Mouse (Mus musculus): ENCODE measurements at regions not wholly inside any gene's neighbourhood (a gene's known extent, or its start where the extent isn't known, plus 50 kb on each side); places are given as distances from the start of the nearest gene placed in this dataset.

DNA sequence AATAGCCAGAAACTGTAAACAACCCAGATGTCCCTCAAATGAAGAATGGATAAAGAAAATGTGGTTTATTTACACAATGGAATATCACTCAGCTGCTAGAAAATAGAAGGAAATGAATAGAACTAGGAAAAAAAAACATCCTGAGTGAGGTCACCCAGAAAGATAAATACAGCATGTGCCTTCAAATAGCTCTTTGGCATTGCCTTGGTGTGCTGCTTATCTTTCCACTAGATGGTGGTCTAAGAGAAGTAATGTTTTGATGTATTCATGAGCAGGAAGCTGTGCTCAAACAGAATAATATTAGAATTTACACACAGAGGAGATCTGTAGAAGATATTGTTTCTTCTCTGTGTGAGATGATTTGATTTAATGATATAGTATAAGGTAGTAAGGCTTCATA is 78.8 kb downstream of the Zfp619 start:
- Histone ChIP-seq H3K27ac (ENCODE audit: low read depth, low read length) (no peak overlapping the region), H3K36me3 (ENCODE audit: control insufficient read depth, insufficient read depth, low read length) (no peaks in the 10 kb centered on the region), H3K4me2 (ENCODE audit: low read length) (no peak overlapping the region), H3K9ac (ENCODE audit: low read depth, low read length) (no peak overlapping the region), H3K27me3 (replicated peaks; ENCODE audit: control insufficient read depth, insufficient read depth, low read length) (no peaks in the 10 kb centered on the region), H3K4me3 (ENCODE audit: low read length) (no peak overlapping the region), H3K9me3 (ENCODE audit: control insufficient read depth, low read length) (no peaks in the 10 kb centered on the region), H3K4me1 (ENCODE audit: control insufficient read depth, insufficient read depth, low read depth, low read length) (no peaks in the 10 kb centered on the region)
- 0 out of 2 replicates have a peak, but pooled peaks have one; percentile 37 for ATAC-seq

DNA sequence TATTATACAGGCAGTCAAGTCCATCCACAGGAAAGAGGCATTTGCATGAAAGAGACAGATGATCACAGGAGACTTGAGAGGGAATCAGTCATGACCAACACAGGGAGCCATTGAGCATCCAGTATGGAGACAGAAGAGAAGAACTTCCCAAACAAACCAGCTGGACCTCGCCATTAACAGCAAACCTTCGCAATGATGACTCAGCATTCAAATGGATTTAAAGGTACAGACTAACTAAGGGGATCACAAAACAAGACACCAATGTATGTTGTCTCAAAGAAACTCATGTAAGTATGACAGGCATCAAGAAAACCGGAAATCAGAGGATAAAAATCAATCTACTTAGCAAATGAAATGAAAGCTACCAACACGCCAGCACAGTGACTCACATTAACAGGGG is 96.2 kb downstream of the Zfp619 start:
- 82% methylated on average over 4 of the region's 4 CpGs for WGBS
- no peak overlapping the region for H3K27ac ChIP-seq (ENCODE audit: low read depth, low read length)
- H3K9me3 ChIP-seq (ENCODE audit: control insufficient read depth, low read length), result 0 out of 2 replicates have a peak, but pooled peaks cover 2% of the 10 kb centered on the region
- H3K27me3 ChIP-seq (replicated peaks; ENCODE audit: control insufficient read depth, insufficient read depth, low read length), result no peaks in the 10 kb centered on the region
- H3K36me3 ChIP-seq (ENCODE audit: control insufficient read depth, insufficient read depth, low read length), result no peaks in the 10 kb centered on the region
- no peak overlapping the region for H3K4me2 ChIP-seq (ENCODE audit: low read length)
- H3K4me1 ChIP-seq (ENCODE audit: control insufficient read depth, insufficient read depth, low read depth, low read length), result no peaks in the 10 kb centered on the region
- no peak overlapping the region for H3K9ac ChIP-seq (ENCODE audit: low read depth, low read length)
- ATAC-seq, result no peak
- no peak overlapping the region for H3K4me3 ChIP-seq (ENCODE audit: low read length)

DNA sequence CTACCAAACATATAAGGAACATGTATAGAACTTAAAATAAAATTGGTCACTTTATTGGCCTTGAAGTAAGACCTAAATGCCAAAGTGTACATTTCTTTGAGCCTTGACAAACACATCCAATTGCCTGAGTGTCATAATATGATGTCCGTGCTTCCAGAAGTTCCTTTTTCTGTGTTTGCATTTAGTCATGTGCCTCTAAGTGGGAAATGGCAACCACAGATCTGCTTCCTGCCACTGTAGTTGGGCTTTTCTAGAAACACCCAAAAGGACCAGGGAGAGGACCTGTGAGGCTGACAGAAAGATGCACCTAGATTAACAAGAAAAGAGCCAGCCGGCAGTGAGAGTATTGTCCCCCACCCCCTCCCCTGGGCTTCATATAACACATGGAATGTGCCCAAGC is 97.5 kb downstream of the Zfp619 start:
- no peaks in the 10 kb centered on the region for H3K36me3 ChIP-seq (ENCODE audit: control insufficient read depth, insufficient read depth, low read length)
- ATAC-seq, result no peak
- H3K4me1 ChIP-seq (ENCODE audit: control insufficient read depth, insufficient read depth, low read depth, low read length), result no peaks in the 10 kb centered on the region
- no peak overlapping the region for H3K4me2 ChIP-seq (ENCODE audit: low read length)
- no peak overlapping the region for H3K4me3 ChIP-seq (ENCODE audit: low read length)
- WGBS, result 89% methylated on average over 2 of the region's 2 CpGs
- H3K27me3 ChIP-seq (replicated peaks; ENCODE audit: control insufficient read depth, insufficient read depth, low read length), result no peaks in the 10 kb centered on the region
- no peak overlapping the region for H3K27ac ChIP-seq (ENCODE audit: low read depth, low read length)
- H3K9ac ChIP-seq (ENCODE audit: low read depth, low read length), result no peak overlapping the region
- 0 out of 2 replicates have a peak, but pooled peaks cover 2% of the 10 kb centered on the region for H3K9me3 ChIP-seq (ENCODE audit: control insufficient read depth, low read length)

DNA sequence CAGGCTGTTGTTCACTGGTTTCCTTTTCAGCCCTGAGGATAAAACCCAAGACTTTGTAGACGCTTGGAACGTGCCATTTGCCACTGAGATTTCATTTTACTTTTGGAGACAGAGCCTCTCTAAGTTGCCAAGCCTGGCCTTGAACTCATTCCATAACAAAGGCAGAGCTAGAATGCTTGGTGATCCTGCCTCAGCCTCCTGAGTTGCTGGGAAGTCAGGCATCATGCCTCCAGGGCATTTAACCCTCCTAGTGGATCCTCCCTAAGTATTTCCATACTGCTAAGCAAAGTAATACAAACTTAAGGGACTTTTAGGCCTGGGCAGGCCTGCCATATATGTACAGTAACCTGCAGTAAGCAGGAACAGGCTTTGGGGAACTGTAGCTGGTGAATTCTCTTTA is 104.2 kb downstream of the Zfp619 start:
- 91% methylated on average over 2 of the region's 2 CpGs for WGBS
- Histone ChIP-seq H3K9me3 (ENCODE audit: control insufficient read depth, low read length) (0 out of 2 replicates have a peak, but pooled peaks cover 2% of the 10 kb centered on the region), H3K4me2 (ENCODE audit: low read length) (no peak overlapping the region), H3K27ac (ENCODE audit: low read depth, low read length) (no peak overlapping the region), H3K4me3 (ENCODE audit: low read length) (no peak overlapping the region), H3K9ac (ENCODE audit: low read depth, low read length) (no peak overlapping the region), H3K4me1 (ENCODE audit: control insufficient read depth, insufficient read depth, low read depth, low read length) (no peaks in the 10 kb centered on the region), H3K36me3 (ENCODE audit: control insufficient read depth, insufficient read depth, low read length) (no peaks in the 10 kb centered on the region), H3K27me3 (replicated peaks; ENCODE audit: control insufficient read depth, insufficient read depth, low read length) (no peaks in the 10 kb centered on the region)
- no peak for ATAC-seq

DNA sequence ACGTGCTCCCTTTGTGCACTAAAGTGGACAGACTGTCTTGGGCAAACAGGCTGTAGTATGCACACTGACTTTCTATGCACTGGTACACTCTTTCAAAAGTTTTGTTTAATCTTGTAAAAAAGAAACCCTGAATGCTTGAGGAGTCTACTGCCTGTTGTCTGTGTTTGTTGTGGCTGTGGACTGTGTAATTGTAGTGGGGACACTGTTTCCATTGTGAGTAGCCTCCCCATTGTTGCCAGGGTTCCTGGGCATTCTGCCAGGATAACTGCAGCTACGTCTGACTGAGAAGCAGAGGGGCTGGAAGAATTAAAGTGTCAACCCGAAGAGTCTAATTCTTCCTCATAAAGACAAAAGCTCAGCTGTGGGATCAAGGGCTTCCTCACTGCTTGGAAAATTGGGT is 115.3 kb downstream of the Zfp619 start:
- Histone ChIP-seq H3K27me3 (replicated peaks; ENCODE audit: control insufficient read depth, insufficient read depth, low read length) (no peaks in the 10 kb centered on the region), H3K4me2 (ENCODE audit: low read length) (no peak overlapping the region), H3K4me1 (ENCODE audit: control insufficient read depth, insufficient read depth, low read depth, low read length) (no peaks in the 10 kb centered on the region), H3K9ac (ENCODE audit: low read depth, low read length) (no peak overlapping the region), H3K9me3 (ENCODE audit: control insufficient read depth, low read length) (no peaks in the 10 kb centered on the region), H3K4me3 (ENCODE audit: low read length) (no peak overlapping the region), H3K27ac (ENCODE audit: low read depth, low read length) (no peak overlapping the region), H3K36me3 (ENCODE audit: control insufficient read depth, insufficient read depth, low read length) (no peaks in the 10 kb centered on the region)
- 15% methylated on average over 3 of the region's 3 CpGs for WGBS
- peak; percentile 77 for ATAC-seq

DNA sequence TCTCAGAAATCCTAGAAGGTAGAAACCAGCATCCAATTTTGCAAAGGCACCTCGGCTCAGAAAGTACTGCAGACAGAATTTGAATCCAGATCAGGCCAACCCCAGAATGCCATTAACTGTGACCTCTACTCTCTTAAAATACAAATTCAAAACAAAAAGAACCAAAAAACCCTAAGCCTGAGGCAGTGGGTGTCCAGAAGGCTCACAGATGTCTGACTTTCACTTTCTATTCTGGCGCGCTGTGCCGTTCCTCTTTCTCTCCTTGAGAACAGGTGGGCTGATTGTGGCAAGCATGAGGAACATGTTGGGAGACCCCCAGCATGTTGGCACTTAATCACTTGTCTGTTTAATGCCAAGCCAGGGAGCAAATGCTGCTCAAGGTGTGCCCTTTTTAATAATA is 124.8 kb downstream of the Zfp619 start:
- Histone ChIP-seq H3K4me2 (ENCODE audit: low read length) (no peak overlapping the region), H3K4me1 (ENCODE audit: control insufficient read depth, insufficient read depth, low read depth, low read length) (no peaks in the 10 kb centered on the region), H3K27me3 (replicated peaks; ENCODE audit: control insufficient read depth, insufficient read depth, low read length) (no peaks in the 10 kb centered on the region), H3K9ac (ENCODE audit: low read depth, low read length) (no peak overlapping the region), H3K27ac (ENCODE audit: low read depth, low read length) (no peak overlapping the region), H3K9me3 (ENCODE audit: control insufficient read depth, low read length) (no peaks in the 10 kb centered on the region), H3K4me3 (ENCODE audit: low read length) (no peak overlapping the region), H3K36me3 (ENCODE audit: control insufficient read depth, insufficient read depth, low read length) (no peaks in the 10 kb centered on the region)
- WGBS, result 82% methylated on average over 4 of the region's 4 CpGs
- no peak for ATAC-seq

DNA sequence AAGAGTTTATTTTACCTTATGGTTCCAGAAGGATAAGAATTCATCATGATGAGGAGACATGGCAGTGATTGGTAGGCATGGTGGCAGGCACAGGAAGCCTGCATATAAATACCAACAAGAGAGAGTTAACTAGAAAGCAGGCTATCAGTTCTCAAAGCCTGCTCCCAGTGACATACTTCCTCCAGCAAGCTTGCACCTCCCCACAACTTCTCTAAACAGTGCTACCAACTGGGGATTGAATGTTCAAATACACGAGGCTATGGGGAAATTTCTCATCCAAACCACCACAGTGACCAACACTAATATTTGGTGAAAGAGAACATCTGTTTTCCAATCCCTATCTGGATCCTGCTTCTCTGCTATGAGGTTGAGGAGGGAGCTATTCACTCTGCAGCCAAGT is 125.8 kb downstream of the Zfp619 start:
- no peak for ATAC-seq
- no peaks in the 10 kb centered on the region for H3K4me1 ChIP-seq (ENCODE audit: control insufficient read depth, insufficient read depth, low read depth, low read length)
- 46% methylated on average over 1 of the region's 1 CpGs for WGBS
- no peaks in the 10 kb centered on the region for H3K9me3 ChIP-seq (ENCODE audit: control insufficient read depth, low read length)
- H3K27ac ChIP-seq (ENCODE audit: low read depth, low read length), result no peak overlapping the region
- H3K36me3 ChIP-seq (ENCODE audit: control insufficient read depth, insufficient read depth, low read length), result no peaks in the 10 kb centered on the region
- H3K27me3 ChIP-seq (replicated peaks; ENCODE audit: control insufficient read depth, insufficient read depth, low read length), result no peaks in the 10 kb centered on the region
- H3K4me3 ChIP-seq (ENCODE audit: low read length), result no peak overlapping the region
- no peak overlapping the region for H3K9ac ChIP-seq (ENCODE audit: low read depth, low read length)
- H3K4me2 ChIP-seq (ENCODE audit: low read length), result no peak overlapping the region

DNA sequence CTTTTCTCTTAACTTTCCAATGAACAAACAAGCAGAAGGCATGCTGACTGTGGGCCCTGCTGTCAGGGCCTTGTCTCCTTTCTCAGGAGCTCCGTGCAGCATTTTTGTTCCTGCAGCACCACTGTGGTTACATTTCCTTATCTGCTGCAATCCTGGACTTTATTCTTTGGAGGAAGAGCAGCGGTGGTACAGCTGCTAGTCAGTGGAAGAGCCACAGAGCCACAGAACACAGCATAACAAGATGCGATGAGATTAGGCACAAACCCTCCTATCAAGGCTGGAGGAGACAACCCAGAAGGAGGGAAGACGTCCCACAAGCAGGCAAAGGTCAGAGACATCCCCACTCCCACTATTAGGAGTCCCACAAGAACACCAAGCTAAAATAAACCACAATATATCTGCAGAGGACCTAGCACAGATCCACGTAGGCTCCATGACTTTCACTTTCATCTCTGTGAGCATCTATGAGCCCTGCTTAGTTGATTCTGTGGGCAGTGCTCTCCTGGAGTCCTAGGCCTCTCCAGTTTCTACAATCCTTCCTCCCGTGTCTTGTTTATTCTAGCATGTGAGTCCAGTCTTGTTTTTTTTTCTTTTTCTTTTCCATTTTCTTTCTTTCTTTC is 133.0 kb downstream of the Zfp619 start:
- no peak for ATAC-seq
- no peak overlapping the region for H3K4me3 ChIP-seq (ENCODE audit: low read length)

DNA sequence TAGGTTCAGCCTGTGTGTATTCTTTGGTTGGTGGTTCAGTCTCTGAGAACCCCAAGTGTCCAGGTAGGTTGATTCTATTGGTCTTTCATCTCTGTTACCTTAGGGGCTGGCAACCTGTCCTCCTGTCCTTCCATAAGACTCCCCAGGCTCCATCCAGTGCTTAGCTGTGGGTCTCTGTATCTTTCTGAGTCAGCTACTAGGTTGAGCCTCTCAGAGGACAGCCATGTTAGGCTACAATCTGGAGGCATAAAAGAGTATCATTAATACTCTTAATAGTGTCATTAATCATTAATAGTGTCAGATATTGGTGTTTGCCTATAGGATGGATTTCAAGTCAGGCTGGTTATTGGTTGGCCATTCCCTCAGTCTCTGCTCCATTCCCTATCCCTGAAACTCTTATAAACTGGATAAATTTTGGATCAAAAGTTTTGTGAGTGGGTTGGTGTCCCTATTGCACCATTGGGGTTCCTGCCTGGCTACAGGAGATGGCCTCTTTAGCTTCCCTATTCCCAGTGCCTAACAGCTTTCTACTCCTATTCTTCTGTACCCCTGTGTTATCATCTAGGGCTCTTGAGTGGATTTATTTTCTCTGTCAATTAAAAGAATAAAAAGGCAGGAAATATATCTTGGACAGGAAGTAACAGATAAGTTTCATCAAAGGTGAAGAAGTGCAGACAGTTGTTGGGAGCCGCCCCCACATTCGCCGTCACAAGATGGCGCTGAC is 137.2 kb downstream of the Zfp619 start:
- Histone ChIP-seq H3K4me2 (ENCODE audit: low read length) (peak overlapping the region; percentile 13), H3K9ac (ENCODE audit: low read depth, low read length) (no peak overlapping the region), H3K9me3 (ENCODE audit: control insufficient read depth, low read length) (no peaks in the 10 kb centered on the region), H3K4me3 (ENCODE audit: low read length) (no peak overlapping the region), H3K27me3 (replicated peaks; ENCODE audit: control insufficient read depth, insufficient read depth, low read length) (no peaks in the 10 kb centered on the region), H3K36me3 (ENCODE audit: control insufficient read depth, insufficient read depth, low read length) (no peaks in the 10 kb centered on the region), H3K4me1 (ENCODE audit: control insufficient read depth, insufficient read depth, low read depth, low read length) (peaks cover 10% of the 10 kb centered on the region), H3K27ac (ENCODE audit: low read depth, low read length) (no peak overlapping the region)
- WGBS, result 13% methylated on average over 4 of the region's 4 CpGs
- ATAC-seq, result peak; percentile 78

More for the DNA sequence above, 133.0 kb downstream of the Zfp619 start:
- 76% methylated on average over 6 of the region's 6 CpGs for WGBS
- Histone ChIP-seq H3K4me1 (ENCODE audit: control insufficient read depth, insufficient read depth, low read depth, low read length) (no peaks in the 10 kb centered on the region), H3K9me3 (ENCODE audit: control insufficient read depth, low read length) (no peaks in the 10 kb centered on the region), H3K4me2 (ENCODE audit: low read length) (no peak overlapping the region), H3K36me3 (ENCODE audit: control insufficient read depth, insufficient read depth, low read length) (no peaks in the 10 kb centered on the region), H3K27ac (ENCODE audit: low read depth, low read length) (no peak overlapping the region), H3K27me3 (replicated peaks; ENCODE audit: control insufficient read depth, insufficient read depth, low read length) (no peaks in the 10 kb centered on the region), H3K9ac (ENCODE audit: low read depth, low read length) (no peak overlapping the region)
